Mouse (Mus musculus) thymus, postnatal 0 days (tissue): ENCODE results near the gene AA467197. TPM values are rescaled to one million over a fixed set of nuclear protein-coding genes. Genes with fewer than 3 reads are reported as not detected.

ENCODE experiments used
- DNase-seq: peaks from one replicate; pipeline ENCODE4 v3.0.0-alpha.2; 2015; ENCODE audit warnings: low spot score
- polyA plus RNA-seq: library from polyadenylated mRNA; unstranded; fragments of >200 nt; fragmentation: Nextera tagmentation; extraction: Ambion mirVana; gene quantifications from 2 replicates; pipeline ENCODE4 v1.2.1, GENCODE M21; 2015

Gene AA467197
- polyA plus RNA-seq, 1 experiment from 2014 or later = 25.3 TPM

- peak; percentile 69 for DNase-seq
These were observed 776 bp downstream of the AA467197 start for GRCm38 (mm10) chr2:122637526-122637997.

- no peak for DNase-seq
These were observed 1.2 kb downstream of the AA467197 start for GRCm38 (mm10) chr2:122638029-122638428.

GRCm38 (mm10) chr2:122638673-122639072 is 1.9 kb downstream of the AA467197 start:
- DNase-seq = no peak

- DNase-seq = peak; percentile 92
These were observed 15.6 kb downstream of the AA467197 start for GRCm38 (mm10) chr2:122652096-122653084.

- DNase-seq = no peak
These were observed 19.3 kb downstream of the AA467197 start for GRCm38 (mm10) chr2:122656052-122656451.

GRCm38 (mm10) chr2:122656767-122657166 is 20.0 kb downstream of the AA467197 start:
- no peak for DNase-seq

GRCm38 (mm10) chr2:122657707-122658524 is 21.1 kb downstream of the AA467197 start:
- DNase-seq = no peak

- peak; percentile 57 for DNase-seq
These were observed 23.0 kb downstream of the AA467197 start for GRCm38 (mm10) chr2:122659825-122660224.

- DNase-seq = no peak
These were observed 28.6 kb downstream of the AA467197 start for GRCm38 (mm10) chr2:122665253-122665972.

- DNase-seq = peak; percentile 83
These were observed 29.4 kb downstream of the AA467197 start for GRCm38 (mm10) chr2:122665973-122666875.

- DNase-seq = peak; percentile 69
These were observed 31.1 kb downstream of the AA467197 start for GRCm38 (mm10) chr2:122667856-122668255.

GRCm38 (mm10) chr2:122671714-122672113 is 34.9 kb downstream of the AA467197 start:
- DNase-seq = no peak

- DNase-seq = peak; percentile 66
These were observed 36.1 kb downstream of the AA467197 start for GRCm38 (mm10) chr2:122672841-122673240.

- DNase-seq = no peak
These were observed 38.3 kb downstream of the AA467197 start for GRCm38 (mm10) chr2:122675126-122675525.

GRCm38 (mm10) chr2:122681379-122682137 is 44.8 kb downstream of the AA467197 start:
- peak; percentile 17 for DNase-seq

GRCm38 (mm10) chr2:122682520-122682919 is 45.7 kb downstream of the AA467197 start:
- no peak for DNase-seq

GRCm38 (mm10) chr2:122683641-122684040 is 46.9 kb downstream of the AA467197 start:
- DNase-seq = no peak

- no peak for DNase-seq
These were observed 49.9 kb downstream of the AA467197 start for GRCm38 (mm10) chr2:122686665-122687064.
